In the genomic region with DNA sequence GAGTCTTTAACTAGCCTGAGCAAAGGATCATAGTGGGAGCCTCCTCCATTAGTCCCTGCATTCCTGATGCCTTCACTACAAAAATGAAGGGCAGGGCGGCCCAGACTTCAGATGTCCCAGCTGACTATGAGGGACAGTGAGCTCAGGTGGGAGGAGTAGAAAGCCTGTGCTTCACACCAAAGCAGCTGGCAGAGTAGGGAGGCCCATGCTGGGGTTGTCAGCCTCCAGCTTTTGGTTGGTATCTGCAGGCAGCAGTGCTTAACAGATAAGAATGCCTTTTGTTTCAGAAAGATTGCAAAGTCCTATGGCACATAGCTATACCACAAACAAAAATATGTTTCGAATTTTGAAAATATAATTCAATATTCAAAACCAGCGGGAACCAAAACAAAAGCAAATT, we compare ENCODE assay signal across 21 mouse cellular contexts.
DNase-seq lines count a peak whose midpoint lies in the region; ATAC-seq and TF ChIP-seq lines count a peak whose summit lies in the region.
"Had no signal": no experiment of that assay in that cellular context is flagged by ENCODE, and none has a peak within 500 bp of the region (broad histone marks: within the 10 kb centered on the region; RNA-seq: fewer than 3 reads in every experiment).

No protein-coding gene starts in this region.

- H3K27me3 ChIP-seq in G1E (ENCODE audit: insufficient read depth, low read length): no peaks in the 10 kb centered on the region
- H3K27me3 ChIP-seq in liver, embryonic 16.5 days (ENCODE audit: control insufficient read depth, insufficient read depth, low read depth, low read length): no peaks in the 10 kb centered on the region
- H3K27me3 ChIP-seq in kidney, adult 2 months (replicated peaks; ENCODE audit: control insufficient read depth, insufficient read depth, low read length): no peaks in the 10 kb centered on the region
- H3K27me3 ChIP-seq: CH12.LX had no signal

- H3K27ac ChIP-seq in liver, embryonic 16.5 days (ENCODE audit: low read length): no peak overlapping the region
- H3K27ac ChIP-seq in kidney, adult 2 months (ENCODE audit: insufficient read depth, low read depth, low read length): no peak overlapping the region
- H3K27ac ChIP-seq: hindbrain, postnatal 0 days; stomach, postnatal 0 days had no signal

- H3K9me3 ChIP-seq in G1E (replicated peaks): no peaks in the 10 kb centered on the region
- no peaks in the 10 kb centered on the region for H3K9me3 ChIP-seq in liver, embryonic 16.5 days (replicated peaks; ENCODE audit: control insufficient read depth, low read length)

- H3K4me3 ChIP-seq in G1E (ENCODE audit: low read depth, low read length): peak overlapping the region; percentile 45; the same call in 1 of the 2 replicates
- H3K4me3 ChIP-seq in liver, embryonic 16.5 days (ENCODE audit: low read depth, low read length): no peak overlapping the region
- H3K4me3 ChIP-seq in kidney, adult 2 months (ENCODE audit: insufficient read depth, low read depth, low read length): no peak overlapping the region

- no peak for TF ChIP-seq CTCF in G1E (IDR thresholded peaks at IDR 0.05; ENCODE audit: low read depth, low read length)
- TF ChIP-seq CTCF in kidney, adult 2 months (conservative IDR thresholded peaks at IDR 0.05; ENCODE audit: insufficient read depth, insufficient read length, low read depth, low read length): no peak

- peak; percentile 43 for DNase-seq in G1E (ENCODE audit: low spot score)
- DNase-seq in c-Kit-positive CD71-positive TER-119-positive erythroid progenitor cells, embryonic 14.5 days (ENCODE audit: low spot score): peak; percentile 1
- DNase-seq in liver: peak; percentile 13
- DNase-seq in kidney, adult 2 months: no peak
- no peak for DNase-seq in gastrocnemius, postnatal 10 days
- DNase-seq in urinary bladder, postnatal 10 days (ENCODE audit: low spot score): no peak
- DNase-seq: adrenal gland, adult 2 months; B cell, adult 2 months; cerebellum, adult 2 months; cerebellum, postnatal 36 days; embryo, embryonic 11 days; kidney, postnatal 4 days; lung, adult 2 months; lung, postnatal 14 days; midbrain, embryonic 14.5 days; right cerebral cortex, postnatal 14 days had no signal

- no peak overlapping the region for H3K4me2 ChIP-seq in liver, embryonic 16.5 days (ENCODE audit: low read depth, low read length)

- H3K4me1 ChIP-seq in G1E (ENCODE audit: insufficient read depth, low read depth, low read length): peaks cover 21% of the 10 kb centered on the region
- no peaks in the 10 kb centered on the region for H3K4me1 ChIP-seq in liver, embryonic 16.5 days (ENCODE audit: control insufficient read depth, low read depth, low read length)
- no peaks in the 10 kb centered on the region for H3K4me1 ChIP-seq in kidney, adult 2 months (ENCODE audit: control insufficient read depth, insufficient read depth, low read length)

- no peak overlapping the region for H3K9ac ChIP-seq in liver, embryonic 16.5 days (ENCODE audit: low read depth, low read length)

- WGBS in liver, embryonic 16.5 days (ENCODE audit: insufficient replicate concordance): 36% methylated on average over 3 of the region's 3 CpGs
- WGBS in kidney, adult 2 months: 87% methylated on average over 3 of the region's 3 CpGs

- no peak for TF ChIP-seq POLR2A in kidney, adult 2 months (IDR thresholded peaks at IDR 0.05; ENCODE audit: low read depth, low read length)

- H3K36me3 ChIP-seq in G1E (replicated peaks): no peaks in the 10 kb centered on the region
- H3K36me3 ChIP-seq in liver, embryonic 16.5 days (ENCODE audit: control insufficient read depth, insufficient read depth): no peaks in the 10 kb centered on the region
- no peaks in the 10 kb centered on the region; the same call in 1 of the 2 replicates for H3K36me3 ChIP-seq in kidney, adult 2 months (ENCODE audit: control insufficient read depth, insufficient read depth, low read length)

- peak; percentile 99 for ATAC-seq in G1E (ENCODE audit: extremely low read depth, insufficient number of reproducible peaks, low FRiP score, poor library complexity, severe bottlenecking)
- ATAC-seq in liver, embryonic 16.5 days (ENCODE audit: low read depth): peak; percentile 47
- ATAC-seq: hindbrain, postnatal 0 days; intestine, embryonic 16.5 days had no signal

Comparison
In these comparisons a context has a peak if more than half of its experiments do, and no peak if none do; other contexts are left out.
1. DNase-seq: peak in G1E (single experiment), c-Kit-positive CD71-positive TER-119-positive erythroid progenitor cells, embryonic 14.5 days (single experiment) and liver (single experiment); none in kidney, adult 2 months (single experiment), gastrocnemius, postnatal 10 days (single experiment) and urinary bladder, postnatal 10 days (single experiment).